Mouse (Mus musculus) heart, adult 2 months (tissue): ENCODE measurements around the gene Atg5. TPM values are rescaled to one million over a fixed set of nuclear protein-coding genes. Genes with fewer than 3 reads are reported as not detected.

ENCODE experiments used
- DNase-seq, 2 experiments: peaks; one replicate each; pipeline ENCODE4 v3.0.0; 2021
- H3K27ac ChIP-seq: fragments of 200-600 bp; 2 replicates; pipeline ENCODE4 v1.8.1; 2022
- H3K27me3 ChIP-seq: fragments of 200-500 bp; 2 replicates; pipeline ENCODE4 v1.6.1; 2012; ENCODE audit warnings: mild to moderate bottlenecking, low read length, inconsistent platforms, mixed read lengths; ENCODE audit not compliant: control insufficient read depth, insufficient read depth
- H3K36me3 ChIP-seq: fragments of 200-500 bp; 2 replicates; pipeline ENCODE4 v1.6.1; 2012; ENCODE audit warnings: low read length, inconsistent platforms; ENCODE audit not compliant: control insufficient read depth, insufficient read depth
- H3K4me1 ChIP-seq: fragments of 200-500 bp; 2 replicates; pipeline ENCODE4 v1.6.1; 2011; ENCODE audit warnings: low read length; ENCODE audit not compliant: control insufficient read depth, insufficient read depth
- H3K4me3 ChIP-seq: fragments of 200-600 bp; 2 replicates; pipeline ENCODE4 v1.8.1; 2022
- H3K79me2 ChIP-seq: fragments of 200-500 bp; replicated peaks from 2 replicates; pipeline ENCODE4 v1.6.1; 2012; ENCODE audit warnings: mild to moderate bottlenecking, inconsistent platforms, low read length, moderate library complexity, mixed read lengths; ENCODE audit not compliant: control insufficient read depth, insufficient read depth
- H3K9ac ChIP-seq: fragments of 200-500 bp; 2 replicates; pipeline ENCODE4 v1.6.1; 2012; ENCODE audit warnings: low read depth, mild to moderate bottlenecking, control low read depth, inconsistent platforms, low read length, mixed read lengths
- CTCF ChIP-seq: fragments of 200-600 bp; IDR thresholded peaks from 2 replicates; pipeline ENCODE4 v1.8.1; 2022; ENCODE audit warnings: antibody characterized with exemption, mild to moderate bottlenecking, moderate library complexity
- EP300 ChIP-seq: fragments of 200-500 bp; IDR thresholded peaks from 2 replicates; pipeline ENCODE4 v1.6.1; 2011; ENCODE audit warnings: low read depth, low read length, control low read depth; ENCODE audit not compliant: insufficient read depth
- POLR2A ChIP-seq: fragments of 200-500 bp; IDR thresholded peaks from 2 replicates; pipeline ENCODE4 v1.6.1; 2011; ENCODE audit warnings: mild to moderate bottlenecking, low read depth, low read length, control low read depth; ENCODE audit not compliant: insufficient read depth
- WGBS: fragments of 180-500 bp; shearing (Covaris S2); methylation state at CpG from one replicate; pipeline ENCODE4 v1.1.7; 2018; 5-methylcytosine and 5-hydroxymethylcytosine counted together
- intact Hi-C: fragments of 180-260 bp; cut with DNase I; formaldehyde crosslinking; loops from one replicate; pipeline ENCODE4 v1.15.1; 2025
- polyA plus RNA-seq: library from polyadenylated mRNA; depleted of rRNA; stranded (reverse); fragments of >200 nt; gene quantifications from 2 replicates; pipeline ENCODE4 v1.2.3, GENCODE M21; 2012
- total RNA-seq, 2 experiments: library from RNA; stranded (reverse); gene quantifications; 2 replicates each; pipeline ENCODE4 v1.2.3; 2021

The Atg5 gene
- total and polyA plus RNA-seq, 3 experiments, result 6.5 to 15.4 (median 15.2) TPM

DNA sequence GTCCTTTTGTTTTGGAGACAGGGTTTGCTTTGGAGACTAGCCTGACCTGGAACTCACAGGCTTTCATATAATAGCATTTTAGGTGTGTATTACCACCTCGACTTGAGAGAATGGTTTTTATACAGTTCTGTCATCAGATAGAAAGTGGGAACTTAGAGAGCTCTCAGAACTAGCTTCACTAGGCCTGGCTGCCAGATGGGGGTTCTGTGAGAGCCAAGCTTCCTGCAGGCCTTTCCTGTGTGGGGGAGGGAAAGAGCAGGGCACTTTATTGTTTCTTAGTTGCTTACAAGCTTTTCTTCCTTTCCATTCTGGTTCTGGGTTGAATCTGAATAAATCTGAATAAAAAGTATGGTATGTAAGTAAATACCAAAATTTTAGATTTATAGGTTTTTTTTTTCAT, 54.0 kb downstream of the Atg5 start:
- TF ChIP-seq CTCF (no peak), EP300 (no peak), POLR2A (no peak)
- no peak for DNase-seq
- 17% methylated on average over 1 of the region's 1 CpGs for WGBS
- peaks cover 14% of the 10 kb centered on the region for H3K36me3 ChIP-seq
- peak overlapping the region; percentile 34; the same call in 1 of the 2 replicates for H3K9ac ChIP-seq
- intact Hi-C loops, result loop anchor here (10.0 kb wide), 1 partner anchor 723 kb away; no protein-coding TSS in a partner anchor
- no peak overlapping the region for H3K4me3 ChIP-seq
- H3K27me3 ChIP-seq, result no peaks in the 10 kb centered on the region
- H3K4me1 ChIP-seq, result peaks cover 2% of the 10 kb centered on the region
- H3K79me2 ChIP-seq, result no peaks in the 10 kb centered on the region
- H3K27ac ChIP-seq, result peak overlapping the region; percentile 13; the same call in 1 of the 2 replicates

DNA sequence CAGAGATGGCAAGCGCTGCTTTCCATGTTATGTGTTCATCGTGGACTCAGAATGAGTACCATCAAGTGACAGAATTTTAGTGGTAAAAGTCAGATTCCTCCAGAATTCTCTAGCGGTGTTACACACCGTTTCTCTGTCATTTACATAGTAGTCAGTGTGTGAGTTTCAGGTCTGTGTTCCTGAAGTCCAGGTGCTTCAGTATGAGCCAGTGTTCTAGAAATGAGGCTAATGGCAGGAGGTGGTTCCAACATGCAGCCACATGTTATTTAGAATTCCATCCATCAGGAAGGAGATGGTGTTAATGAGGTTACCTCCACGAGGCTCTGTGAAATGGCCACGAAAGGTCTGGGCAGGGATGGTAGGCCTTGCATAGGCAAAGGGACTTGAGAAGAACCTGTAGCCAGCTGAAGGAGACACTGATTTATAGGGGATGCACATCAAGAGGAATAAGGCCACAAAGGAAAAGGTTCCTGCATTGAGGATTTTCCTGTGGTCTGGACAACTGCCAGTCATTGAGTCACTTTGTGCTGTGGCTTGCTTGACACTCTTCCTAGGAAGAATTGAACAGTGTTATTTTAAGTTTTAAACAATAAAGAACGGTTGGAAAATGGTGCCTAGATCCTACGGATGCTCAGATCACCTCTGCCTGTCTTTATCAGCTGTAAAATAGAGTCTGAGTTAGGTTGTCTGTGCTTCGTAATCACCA, 55.1 kb downstream of the Atg5 start:
- Histone ChIP-seq H3K9ac (no peak overlapping the region), H3K27ac (no peak overlapping the region), H3K4me1 (peaks cover 2% of the 10 kb centered on the region), H3K36me3 (peaks cover 14% of the 10 kb centered on the region), H3K79me2 (no peaks in the 10 kb centered on the region), H3K4me3 (no peak overlapping the region), H3K27me3 (no peaks in the 10 kb centered on the region)
- WGBS, result 66% methylated on average over 9 of the region's 9 CpGs
- no peak for DNase-seq
- intact Hi-C loops, result loop anchor here (10.0 kb wide), 1 partner anchor 722 kb away; no protein-coding TSS in a partner anchor
- no peak for TF ChIP-seq POLR2A

DNA sequence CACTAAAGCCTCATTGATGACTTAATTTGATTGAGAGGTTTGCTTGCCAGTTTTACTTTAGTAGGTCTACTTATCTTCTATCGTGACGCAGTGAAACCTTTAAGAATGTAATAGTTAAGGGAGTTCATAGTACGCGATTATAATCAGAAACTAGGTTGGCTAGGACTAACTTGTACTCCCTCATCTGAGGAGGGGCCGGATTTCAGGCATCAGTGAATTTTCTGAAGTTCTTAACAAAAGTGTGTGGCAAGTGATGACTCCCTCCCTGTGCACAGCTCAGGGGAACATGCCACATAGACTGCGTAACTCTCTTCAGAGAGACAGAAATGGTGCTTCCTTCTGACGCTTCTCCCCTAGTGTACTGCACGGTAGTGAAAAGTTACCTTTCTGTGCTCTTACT, 55.7 kb downstream of the Atg5 start:
- Histone ChIP-seq H3K4me3 (no peak overlapping the region), H3K9ac (no peak overlapping the region), H3K4me1 (peaks cover 2% of the 10 kb centered on the region), H3K27me3 (no peaks in the 10 kb centered on the region), H3K79me2 (no peaks in the 10 kb centered on the region), H3K36me3 (peaks cover 14% of the 10 kb centered on the region), H3K27ac (no peak overlapping the region)
- WGBS, result 92% methylated on average over 8 of the region's 8 CpGs
- no peak for DNase-seq
- TF ChIP-seq EP300, result no peak
- TF ChIP-seq CTCF, result no peak
- no peak for TF ChIP-seq POLR2A
- intact Hi-C loops, result loop anchor here (10.0 kb wide), 1 partner anchor 721 kb away; no protein-coding TSS in a partner anchor

DNA sequence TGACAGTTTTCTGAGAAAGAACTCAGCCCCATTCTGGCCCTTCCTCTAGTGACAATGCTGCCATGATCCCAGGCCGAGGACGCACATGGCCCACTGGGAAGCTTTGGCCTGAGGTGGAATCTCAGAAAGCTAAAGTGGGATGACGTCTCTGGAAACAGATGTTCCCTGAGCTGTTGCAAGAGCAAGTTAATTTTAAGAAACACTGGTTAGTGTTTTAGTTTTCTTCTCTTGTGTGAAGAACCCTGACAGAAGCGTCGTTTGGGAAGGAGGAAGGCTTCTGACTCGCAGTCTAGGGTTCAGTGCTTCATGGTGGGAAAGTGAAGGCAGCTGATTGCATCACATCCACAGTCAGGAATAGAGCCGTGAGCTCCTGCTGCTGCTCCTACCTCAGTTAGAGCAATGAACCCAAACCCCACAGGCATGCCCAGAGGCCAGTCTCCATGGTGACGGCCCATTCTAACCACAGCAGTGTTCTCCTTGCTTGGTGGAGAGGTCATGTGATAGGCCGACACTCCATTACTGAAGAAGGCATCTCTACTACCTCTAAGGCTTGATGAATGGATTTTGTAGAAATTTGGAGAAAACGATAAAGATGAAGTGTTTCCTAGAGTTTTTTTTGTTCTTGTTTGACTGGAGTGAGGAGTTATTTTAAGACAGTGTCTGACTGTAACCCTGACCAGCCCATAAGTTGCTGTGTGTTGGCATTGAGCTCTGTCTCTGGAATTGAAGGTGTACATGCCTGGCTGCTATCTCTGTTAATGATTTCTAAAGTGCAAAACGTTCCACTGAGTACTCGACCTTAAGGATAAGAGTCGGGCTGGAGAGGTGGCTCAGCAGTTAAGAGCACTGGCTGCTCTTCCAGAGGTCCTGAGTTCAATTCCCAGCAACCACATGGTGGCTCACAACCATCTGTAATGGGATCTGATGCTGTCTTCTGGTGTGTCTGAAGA, 57.7 kb downstream of the Atg5 start:
- Histone ChIP-seq H3K36me3 (peaks cover 14% of the 10 kb centered on the region), H3K79me2 (no peaks in the 10 kb centered on the region), H3K27me3 (no peaks in the 10 kb centered on the region), H3K4me3 (no peak overlapping the region), H3K27ac (no peak overlapping the region), H3K9ac (no peak overlapping the region), H3K4me1 (peaks cover 2% of the 10 kb centered on the region)
- 70% methylated on average over 13 of the region's 13 CpGs for WGBS
- no peak for TF ChIP-seq EP300
- no peak for TF ChIP-seq CTCF
- no peak for TF ChIP-seq POLR2A
- DNase-seq, result no peak
- intact Hi-C loops, result loop anchor here (10.0 kb wide), 1 partner anchor 719 kb away; no protein-coding TSS in a partner anchor

DNA sequence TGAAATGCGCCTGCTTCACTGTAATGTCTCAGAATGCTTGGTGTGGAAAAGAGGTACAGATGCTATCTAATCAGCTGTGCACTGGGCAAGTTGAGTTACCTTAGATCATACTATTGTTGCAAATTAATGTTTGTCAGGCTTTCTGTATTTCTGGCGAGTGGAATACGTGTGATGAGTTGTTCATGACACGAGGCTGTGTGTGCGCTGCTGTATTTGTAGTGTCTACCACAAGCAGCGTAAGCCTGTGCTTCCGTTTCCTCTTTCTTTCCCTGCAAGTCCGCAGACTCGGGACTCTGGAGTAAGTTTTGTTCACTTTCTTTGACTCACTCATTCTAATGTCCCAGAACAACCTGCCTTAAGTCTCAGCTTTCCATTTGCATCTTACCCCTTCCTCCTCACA, 58.9 kb downstream of the Atg5 start:
- intact Hi-C loops, result loop anchor here (10.0 kb wide), 1 partner anchor 718 kb away; no protein-coding TSS in a partner anchor
- H3K4me1 ChIP-seq, result no peaks in the 10 kb centered on the region; the same call in 1 of the 2 replicates
- TF ChIP-seq CTCF (no peak), POLR2A (no peak), EP300 (no peak)
- H3K27me3 ChIP-seq, result no peaks in the 10 kb centered on the region
- no peak overlapping the region for H3K27ac ChIP-seq
- peaks cover 7% of the 10 kb centered on the region for H3K36me3 ChIP-seq
- 86% methylated on average over 9 of the region's 9 CpGs for WGBS
- no peak overlapping the region for H3K9ac ChIP-seq
- H3K4me3 ChIP-seq, result no peak overlapping the region
- no peak for DNase-seq
- no peaks in the 10 kb centered on the region for H3K79me2 ChIP-seq

DNA sequence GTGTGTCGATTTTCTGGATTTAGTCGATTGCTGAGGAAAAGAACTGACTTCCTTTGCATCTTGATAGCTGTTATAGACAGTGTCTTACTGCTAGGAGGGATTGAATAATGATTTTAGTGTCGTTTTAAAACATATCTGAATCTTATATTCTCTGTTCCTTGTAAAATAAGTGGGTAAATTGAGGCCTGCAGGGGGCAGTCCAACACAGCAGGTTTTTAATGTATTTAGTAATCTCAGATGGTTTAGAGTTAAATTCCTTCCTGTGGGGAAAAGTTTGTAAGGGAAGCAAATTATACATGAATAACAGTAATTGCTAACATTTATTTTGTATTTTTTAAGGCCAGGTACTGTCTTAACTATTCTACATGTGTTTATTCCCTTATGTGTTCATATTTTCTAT, 60.2 kb downstream of the Atg5 start:
- intact Hi-C loops, result loop anchor here (1.0 to 10.0 kb wide), 3 partner anchors 126 to 716 kb away; no protein-coding TSS in a partner anchor
- Histone ChIP-seq H3K4me3 (no peak overlapping the region), H3K27ac (no peak overlapping the region), H3K4me1 (no peaks in the 10 kb centered on the region), H3K27me3 (no peaks in the 10 kb centered on the region), H3K9ac (no peak overlapping the region), H3K79me2 (no peaks in the 10 kb centered on the region), H3K36me3 (no peaks in the 10 kb centered on the region; the same call in 1 of the 2 replicates)
- WGBS, result 47% methylated on average over 3 of the region's 3 CpGs
- no peak for DNase-seq
- peak; percentile 81 for TF ChIP-seq CTCF
- TF ChIP-seq POLR2A, result no peak
- TF ChIP-seq EP300, result no peak
